Mouse (Mus musculus) ES-Bruce4 (cell line): ENCODE data around the gene Scaper. TPM values are rescaled to one million over a fixed set of nuclear protein-coding genes. Genes with fewer than 3 reads are reported as not detected.
A peak's percentile ranks its signal among the peaks of the same experiment; 100 is the strongest.

Experiments
- H3K27ac ChIP-seq: 2 replicates; pipeline ENCODE4 v1.5.1; 2012; ENCODE audit warnings: low read length, inconsistent platforms; ENCODE audit not compliant: insufficient read depth
- H3K27me3 ChIP-seq: 2 replicates; pipeline ENCODE4 v1.6.1; 2012; ENCODE audit warnings: mild to moderate bottlenecking, low read length, inconsistent platforms; ENCODE audit not compliant: control insufficient read depth, poor library complexity, insufficient read depth, severe bottlenecking
- H3K36me3 ChIP-seq: 2 replicates; pipeline ENCODE4 v1.6.1; 2012; ENCODE audit warnings: inconsistent platforms, mild to moderate bottlenecking, low read length, moderate library complexity; ENCODE audit not compliant: control insufficient read depth, poor library complexity, insufficient read depth, severe bottlenecking
- H3K4me1 ChIP-seq: one replicate; pipeline ENCODE4 v1.8.1; 2011; ENCODE audit warnings: low read length; ENCODE audit not compliant: control insufficient read depth, insufficient read depth
- H3K4me3 ChIP-seq: 2 replicates; pipeline ENCODE4 v1.5.1; 2011; ENCODE audit warnings: low read depth, mild to moderate bottlenecking, low read length
- H3K9ac ChIP-seq: 2 replicates; pipeline ENCODE4 v1.6.1; 2012; ENCODE audit warnings: low read depth, mild to moderate bottlenecking, inconsistent platforms; ENCODE audit not compliant: poor library complexity, severe bottlenecking
- H3K9me3 ChIP-seq: replicated peaks from 2 replicates; pipeline ENCODE4 v1.6.1; 2012; ENCODE audit warnings: mild to moderate bottlenecking, low read length, inconsistent platforms; ENCODE audit not compliant: control insufficient read depth, poor library complexity, insufficient read depth, severe bottlenecking
- CTCF ChIP-seq: IDR thresholded peaks from one replicate; pipeline ENCODE4 v1.8.1; 2011; ENCODE audit warnings: low read depth, low read length
- EP300 ChIP-seq: IDR thresholded peaks from 2 replicates; pipeline ENCODE4 v1.6.1; 2011; ENCODE audit warnings: low read depth, low read length; ENCODE audit not compliant: insufficient read depth
- POLR2A ChIP-seq: IDR thresholded peaks from one replicate; pipeline ENCODE4 v1.8.1; 2011; ENCODE audit warnings: low read length; ENCODE audit not compliant: insufficient read depth
- polyA plus RNA-seq: library from polyadenylated mRNA; stranded (reverse); fragments of >200 nt; gene quantifications from 2 replicates; pipeline ENCODE4 v1.2.4, GENCODE M21; 2011; ENCODE audit warnings: low read depth; ENCODE audit not compliant: missing spikeins, insufficient read depth, insufficient read length

Scaper gene
- polyA plus RNA-seq, 1 experiment, result 22.7 TPM

DNA sequence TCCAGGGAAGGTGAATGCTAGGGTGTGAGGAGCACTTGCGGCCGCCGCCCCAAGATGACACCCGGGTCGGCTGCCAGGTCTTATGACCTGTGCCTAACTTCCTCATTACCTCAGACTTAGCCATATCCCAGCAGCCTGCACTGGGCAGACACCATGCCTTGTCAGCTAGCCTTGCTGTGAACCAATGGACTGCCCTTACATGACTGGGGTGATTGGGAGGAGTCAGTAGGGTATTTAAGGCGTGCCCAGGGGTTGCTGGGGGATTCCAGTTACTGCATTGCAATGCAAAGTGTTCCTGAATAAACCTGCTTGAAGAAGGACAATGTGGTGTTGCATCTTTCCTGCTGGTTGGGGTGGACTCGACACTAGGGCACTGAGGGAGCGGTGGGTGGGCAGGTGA lies 148.5 kb downstream of the Scaper start:
- TF ChIP-seq CTCF (no peak), EP300 (peak; percentile 84)
- H3K27ac ChIP-seq, result peak overlapping the region; percentile 2
- H3K9me3 ChIP-seq, result no peaks in the 10 kb centered on the region; the same call in 1 of the 2 replicates
- H3K9ac ChIP-seq, result no peak overlapping the region
- H3K27me3 ChIP-seq, result no peaks in the 10 kb centered on the region
- H3K36me3 ChIP-seq, result no peaks in the 10 kb centered on the region
- no peak overlapping the region for H3K4me3 ChIP-seq
- H3K4me1 ChIP-seq, result peaks cover 3% of the 10 kb centered on the region

GRCm38 (mm10) chr9:55712016-55712415 lies 225.9 kb downstream of the Scaper start:
- no peak for TF ChIP-seq POLR2A
- no peaks in the 10 kb centered on the region for H3K4me1 ChIP-seq

DNA sequence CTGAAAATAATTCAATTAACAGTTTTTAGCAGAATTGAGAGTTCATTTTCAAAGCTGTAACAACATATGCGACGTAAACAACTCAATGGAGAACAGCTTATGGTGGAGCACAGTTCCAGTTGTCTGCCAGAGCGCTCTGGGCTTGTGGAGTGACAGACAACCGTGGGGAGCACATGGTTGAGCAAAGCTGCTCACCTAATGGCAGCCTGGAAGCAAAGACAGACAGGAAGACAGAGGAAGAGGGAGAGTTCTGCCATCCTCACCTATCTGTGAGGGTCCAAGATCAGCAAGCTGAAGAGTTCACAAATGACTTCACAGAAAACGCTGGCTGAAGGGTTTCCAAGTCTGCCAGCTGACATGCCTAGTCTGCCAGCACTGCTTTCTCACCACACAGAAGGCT lies 227.4 kb downstream of the Scaper start:
- H3K4me3 ChIP-seq, result no peak overlapping the region
- no peak overlapping the region for H3K27ac ChIP-seq
- H3K36me3 ChIP-seq, result no peaks in the 10 kb centered on the region
- H3K4me1 ChIP-seq, result no peaks in the 10 kb centered on the region
- no peak for TF ChIP-seq POLR2A
- TF ChIP-seq EP300, result no peak
- no peak for TF ChIP-seq CTCF
- no peak overlapping the region for H3K9ac ChIP-seq
- no peaks in the 10 kb centered on the region for H3K27me3 ChIP-seq
- H3K9me3 ChIP-seq, result no peaks in the 10 kb centered on the region

More at GRCm38 (mm10) chr9:55712016-55712415, 225.9 kb downstream of the Scaper start:
- Histone ChIP-seq H3K9me3 (no peaks in the 10 kb centered on the region), H3K4me3 (no peak overlapping the region), H3K27ac (no peak overlapping the region), H3K27me3 (no peaks in the 10 kb centered on the region), H3K9ac (no peak overlapping the region), H3K36me3 (no peaks in the 10 kb centered on the region)

DNA sequence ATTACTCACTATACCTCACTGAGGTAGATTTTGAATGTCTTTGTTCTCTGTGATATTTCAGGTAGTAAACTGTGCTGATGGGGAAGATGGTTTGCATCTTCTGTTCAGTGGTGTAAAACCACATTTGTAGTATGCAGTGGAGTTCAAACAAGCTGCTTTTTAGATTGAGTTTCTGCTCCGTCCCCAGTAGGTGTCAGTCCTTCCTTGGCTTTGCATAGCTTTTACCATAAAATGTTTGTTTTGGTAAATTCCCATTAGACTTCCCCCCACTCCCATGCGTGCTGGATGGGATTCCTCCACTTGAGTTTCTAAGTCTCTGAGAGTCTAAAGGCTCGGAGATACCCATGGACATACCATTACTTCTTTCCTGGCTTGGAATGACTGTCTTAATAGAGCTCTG lies 231.3 kb downstream of the Scaper start:
- no peak for TF ChIP-seq POLR2A
- no peak for TF ChIP-seq CTCF
- TF ChIP-seq EP300, result no peak
- Histone ChIP-seq H3K4me1 (no peaks in the 10 kb centered on the region), H3K4me3 (no peak overlapping the region), H3K27me3 (no peaks in the 10 kb centered on the region), H3K9me3 (no peaks in the 10 kb centered on the region), H3K36me3 (no peaks in the 10 kb centered on the region), H3K27ac (no peak overlapping the region), H3K9ac (no peak overlapping the region)

GRCm38 (mm10) chr9:55695307-55695706 lies 242.6 kb downstream of the Scaper start:
- Histone ChIP-seq H3K4me3 (no peak overlapping the region), H3K27ac (no peak overlapping the region), H3K9ac (no peak overlapping the region), H3K4me1 (no peaks in the 10 kb centered on the region), H3K27me3 (no peaks in the 10 kb centered on the region), H3K9me3 (no peaks in the 10 kb centered on the region), H3K36me3 (no peaks in the 10 kb centered on the region)
- TF ChIP-seq CTCF (no peak), EP300 (no peak), POLR2A (no peak)

DNA sequence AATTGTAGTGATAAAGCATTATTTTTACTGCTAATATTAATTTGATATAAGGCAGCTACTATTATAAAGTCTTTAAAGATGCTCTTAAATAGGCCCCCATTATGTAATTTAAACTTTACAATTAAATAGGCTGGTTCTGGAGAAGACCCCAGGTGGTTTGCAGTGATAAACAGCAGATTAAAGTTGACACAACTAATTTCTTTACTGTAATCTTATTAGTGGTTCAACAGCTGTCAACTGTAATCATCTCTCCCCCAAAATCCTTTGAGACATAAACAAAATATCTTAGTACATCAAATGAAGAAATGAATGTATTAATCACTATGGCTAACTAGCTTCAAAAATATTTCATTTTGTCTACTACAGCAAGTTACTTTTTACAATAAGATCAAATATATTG lies 260.8 kb downstream of the Scaper start:
- Histone ChIP-seq H3K27me3 (no peaks in the 10 kb centered on the region), H3K4me3 (no peak overlapping the region), H3K27ac (no peak overlapping the region), H3K9me3 (no peaks in the 10 kb centered on the region), H3K9ac (no peak overlapping the region), H3K36me3 (no peaks in the 10 kb centered on the region), H3K4me1 (no peaks in the 10 kb centered on the region)
- no peak for TF ChIP-seq CTCF
- no peak for TF ChIP-seq POLR2A
- no peak for TF ChIP-seq EP300

GRCm38 (mm10) chr9:55646444-55646843 lies 291.5 kb downstream of the Scaper start:
- Histone ChIP-seq H3K4me3 (no peak overlapping the region), H3K27me3 (no peaks in the 10 kb centered on the region), H3K9me3 (no peaks in the 10 kb centered on the region), H3K27ac (no peak overlapping the region), H3K4me1 (no peaks in the 10 kb centered on the region), H3K36me3 (no peaks in the 10 kb centered on the region), H3K9ac (no peak overlapping the region)
- no peak for TF ChIP-seq POLR2A
- no peak for TF ChIP-seq EP300
- TF ChIP-seq CTCF, result no peak
